Mouse (Mus musculus) G1E (cell line): ENCODE results near the gene Eif3b.

Experiments used
- CTCF ChIP-seq: IDR thresholded peaks from 2 replicates; pipeline ENCODE4 v1.5.1; 2012; ENCODE audit warnings: low read depth, low read length, inconsistent platforms, mixed read lengths
- GATA1 ChIP-seq: IDR thresholded peaks from 2 replicates; pipeline ENCODE4 v1.6.1; 2012; ENCODE audit warnings: borderline replicate concordance, low read length, inconsistent platforms, mixed read lengths
- POLR2AphosphoS5 ChIP-seq: IDR thresholded peaks from 2 replicates; pipeline ENCODE4 v1.6.1; 2012; ENCODE audit warnings: low read depth, low read length, inconsistent platforms; ENCODE audit not compliant: insufficient replicate concordance
- TAL1 ChIP-seq: conservative IDR thresholded peaks from 2 replicates; pipeline ENCODE4 v1.6.1; 2012; ENCODE audit warnings: low read depth, low read length, inconsistent platforms, mixed read lengths

- TF ChIP-seq CTCF (no peak), GATA1 (no peak), POLR2AphosphoS5 (no peak), TAL1 (no peak)
These were observed 1.0 kb upstream of the Eif3b start for GRCm38 (mm10) chr5:140418106-140418488.
